Mouse (Mus musculus): ENCODE measurements around the gene Ccdc84. TPM values are rescaled to one million over a fixed set of nuclear protein-coding genes. Genes with fewer than 3 reads are reported as not detected.
"Not testable (repeated sequence)": the region's sequence is repeated elsewhere in the genome, so short reads cannot be mapped to it uniquely, and the experiment has no call there.

Gene Ccdc84
- total RNA-seq, 2 experiments from 2014 or later: 14.7 to 18.9 TPM

- DNase-seq: not testable (repeated sequence)
Measured at GRCm38 (mm10) chr9:44361931-44362330, 56.4 kb downstream of the Ccdc84 start.

DNA sequence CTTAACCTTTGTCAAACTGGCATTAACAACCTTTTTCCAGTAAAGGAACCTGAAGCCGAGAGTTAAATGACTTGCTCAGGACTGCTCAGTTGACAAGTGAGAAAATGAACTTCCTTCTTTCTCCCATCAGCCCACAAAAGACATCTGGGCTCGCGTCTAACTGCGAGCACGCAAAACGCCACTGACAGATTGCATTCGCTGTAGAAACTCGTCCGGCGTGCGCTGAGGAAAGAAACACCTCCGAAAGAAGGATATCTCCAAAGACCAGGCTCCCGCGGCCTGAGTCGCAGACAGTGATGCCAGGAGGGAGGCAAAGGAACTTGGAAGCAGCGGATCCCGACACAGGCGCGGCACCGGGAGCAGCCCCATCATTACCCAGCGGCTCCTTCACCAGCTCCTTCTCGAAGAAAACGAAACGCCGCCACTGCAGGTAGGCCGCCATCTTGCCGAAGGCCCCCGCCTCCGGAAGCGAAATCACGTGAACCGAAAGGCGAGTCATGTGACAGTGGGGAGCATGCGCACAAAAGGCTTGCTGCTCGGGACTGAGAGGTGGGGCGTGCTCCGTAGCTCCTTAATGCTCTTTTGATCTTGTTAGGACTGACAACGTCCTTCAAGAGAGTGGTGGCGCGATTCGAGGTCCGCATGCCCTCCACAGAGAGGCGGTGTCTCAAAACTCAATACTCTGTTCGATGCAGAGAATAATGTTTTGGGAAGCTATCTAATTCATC, 57.0 kb downstream of the Ccdc84 start, which contains the start of gene Vps11:
TSS of gene Vps11 (minus strand) at position 481 of the 728 bp plus-strand sequence.
- peak; percentile 95 to 96 for DNase-seq

Small RNA genes lying within 50 kb of the gene (microRNA-seq; reads per million reads assigned to microRNA genes)
- gene Mir7085: 1.5 reads per million

Other genes starting within 250 kb of the Ccdc84 start
- 10 to 100 TPM; 28.9 to 40.5 TPM for gene Cbl, start 184.5 kb downstream of the Ccdc84 start, total RNA-seq (2021)
- 1 to 10 TPM; 2.3 to 3.3 TPM for gene Ccdc153, start 177.9 kb downstream of the Ccdc84 start, total RNA-seq (2021)
- gene Pdzd3, start 167.1 kb downstream of the Ccdc84 start, total RNA-seq (2021): not detected
- gene Nlrx1, start 150.0 kb downstream of the Ccdc84 start, total RNA-seq (2021): 10 to 100 TPM; 14.9 to 32.2 TPM
- 10 to 100 TPM; 28.2 to 32.6 TPM for gene Abcg4, start 130.0 kb downstream of the Ccdc84 start, total RNA-seq (2021)
- gene Hinfp, start 112.9 kb downstream of the Ccdc84 start, total RNA-seq (2021): 10 to 100 TPM; 18.9 to 24.4 TPM
- gene C2cd2l, start 98.3 kb downstream of the Ccdc84 start, total RNA-seq (2021): 10 to 100 TPM; 37.6 to 50.6 TPM
- 10 to 100 TPM; 25.3 to 32.7 TPM for gene Dpagt1, start 92.5 kb downstream of the Ccdc84 start, total RNA-seq (2021)
- 10 to 100 TPM; 41.3 to 47.7 TPM for gene H2afx, start 83.9 kb downstream of the Ccdc84 start, total RNA-seq (2021)
- gene Hmbs, start 74.3 kb downstream of the Ccdc84 start, total RNA-seq (2021): 10 to 100 TPM; 61.8 to 98.3 TPM
- 10 to 100 TPM; 53.0 to 72.7 TPM for gene Vps11, start 56.9 kb downstream of the Ccdc84 start, total RNA-seq (2021)
- gene Hyou1, start 39.1 kb downstream of the Ccdc84 start, total RNA-seq (2021): 100 to 1,000 TPM; 203 to 204 TPM
- 10 to 100 TPM; 13.5 to 18.6 TPM for gene Slc37a4, start 21.7 kb downstream of the Ccdc84 start, total RNA-seq (2021)
- 1,000 to 10,000 TPM; 1,182 to 1,266 TPM for gene Rps25, start 11.4 kb downstream of the Ccdc84 start, total RNA-seq (2021)
- gene Trappc4, start 11.0 kb downstream of the Ccdc84 start, total RNA-seq (2021): 10 to 100 TPM; 82.0 to 95.7 TPM
- gene Foxr1, start 22.6 kb upstream of the Ccdc84 start, total RNA-seq (2021): not detected
- gene Upk2, start 36.4 kb upstream of the Ccdc84 start, total RNA-seq (2021): not detected
- gene Bcl9l, start 64.3 kb upstream of the Ccdc84 start, total RNA-seq (2021): 10 to 100 TPM; 47.6 to 51.8 TPM
- gene Cxcr5, start 143.3 kb upstream of the Ccdc84 start, total RNA-seq (2021): not detected
- 100 to 1,000 TPM; 134 to 149 TPM for gene Ddx6, start 186.3 kb upstream of the Ccdc84 start, total RNA-seq (2021)

All from adrenal gland, postnatal 36 days (tissue).